Mouse (Mus musculus): ENCODE measurements around the gene Scaper.

GRCm38 (mm10) chr9:55538377-55538776 lies 399.5 kb downstream of the Scaper start, which contains the start of gene Isl2:
- TF ChIP-seq ZC3H11A (IDR thresholded peaks at IDR 0.05; ENCODE audit: borderline replicate concordance, low read depth, low read length) (no peak), HCFC1 (IDR thresholded peaks at IDR 0.05; ENCODE audit: borderline replicate concordance, insufficient read depth, low read length) (no peak)
